Mouse (Mus musculus) ES-Bruce4 (cell line): ENCODE results near the gene Sdhd. TPM values are rescaled to one million over a fixed set of nuclear protein-coding genes. Genes with fewer than 3 reads are reported as not detected.

Experiments
- H3K27ac ChIP-seq: 2 replicates; pipeline ENCODE4 v1.5.1; 2012; ENCODE audit warnings: low read length, inconsistent platforms; ENCODE audit not compliant: insufficient read depth
- H3K27me3 ChIP-seq: 2 replicates; pipeline ENCODE4 v1.6.1; 2012; ENCODE audit warnings: mild to moderate bottlenecking, low read length, inconsistent platforms; ENCODE audit not compliant: control insufficient read depth, poor library complexity, insufficient read depth, severe bottlenecking
- H3K36me3 ChIP-seq: 2 replicates; pipeline ENCODE4 v1.6.1; 2012; ENCODE audit warnings: inconsistent platforms, mild to moderate bottlenecking, low read length, moderate library complexity; ENCODE audit not compliant: control insufficient read depth, poor library complexity, insufficient read depth, severe bottlenecking
- H3K4me1 ChIP-seq: one replicate; pipeline ENCODE4 v1.8.1; 2011; ENCODE audit warnings: low read length; ENCODE audit not compliant: control insufficient read depth, insufficient read depth
- H3K4me3 ChIP-seq: 2 replicates; pipeline ENCODE4 v1.5.1; 2011; ENCODE audit warnings: low read depth, mild to moderate bottlenecking, low read length
- H3K9ac ChIP-seq: 2 replicates; pipeline ENCODE4 v1.6.1; 2012; ENCODE audit warnings: low read depth, mild to moderate bottlenecking, inconsistent platforms; ENCODE audit not compliant: poor library complexity, severe bottlenecking
- H3K9me3 ChIP-seq: replicated peaks from 2 replicates; pipeline ENCODE4 v1.6.1; 2012; ENCODE audit warnings: mild to moderate bottlenecking, low read length, inconsistent platforms; ENCODE audit not compliant: control insufficient read depth, poor library complexity, insufficient read depth, severe bottlenecking
- CTCF ChIP-seq: IDR thresholded peaks from one replicate; pipeline ENCODE4 v1.8.1; 2011; ENCODE audit warnings: low read depth, low read length
- EP300 ChIP-seq: IDR thresholded peaks from 2 replicates; pipeline ENCODE4 v1.6.1; 2011; ENCODE audit warnings: low read depth, low read length; ENCODE audit not compliant: insufficient read depth
- POLR2A ChIP-seq: IDR thresholded peaks from one replicate; pipeline ENCODE4 v1.8.1; 2011; ENCODE audit warnings: low read length; ENCODE audit not compliant: insufficient read depth
- polyA plus RNA-seq: library from polyadenylated mRNA; stranded (reverse); fragments of >200 nt; gene quantifications from 2 replicates; pipeline ENCODE4 v1.2.4, GENCODE M21; 2011; ENCODE audit warnings: low read depth; ENCODE audit not compliant: missing spikeins, insufficient read depth, insufficient read length

Gene Sdhd
- polyA plus RNA-seq, 1 experiment, result 145 TPM

DNA sequence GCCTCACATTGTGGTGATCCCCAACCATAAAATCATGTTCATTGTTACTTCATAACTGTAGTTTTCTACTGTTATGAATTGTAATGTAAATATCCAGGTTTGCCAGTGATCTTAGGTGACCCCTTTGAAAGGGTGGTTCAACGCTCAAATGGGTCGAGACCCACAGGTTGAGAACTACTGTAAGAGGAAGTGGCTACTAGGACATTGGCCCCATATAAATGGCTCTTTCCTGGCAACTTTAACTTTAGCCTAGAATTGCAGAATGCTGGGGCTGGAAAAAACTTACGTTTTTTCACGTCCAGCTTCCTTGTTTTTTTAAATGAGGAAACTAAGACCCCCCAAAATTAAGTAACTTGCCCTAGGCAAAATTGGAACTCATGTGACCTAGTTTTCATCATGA is 36.2 kb downstream of the Sdhd start:
- TF ChIP-seq CTCF, result no peak
- TF ChIP-seq POLR2A, result no peak
- no peak for TF ChIP-seq EP300
- H3K4me3 ChIP-seq, result no peak overlapping the region

DNA sequence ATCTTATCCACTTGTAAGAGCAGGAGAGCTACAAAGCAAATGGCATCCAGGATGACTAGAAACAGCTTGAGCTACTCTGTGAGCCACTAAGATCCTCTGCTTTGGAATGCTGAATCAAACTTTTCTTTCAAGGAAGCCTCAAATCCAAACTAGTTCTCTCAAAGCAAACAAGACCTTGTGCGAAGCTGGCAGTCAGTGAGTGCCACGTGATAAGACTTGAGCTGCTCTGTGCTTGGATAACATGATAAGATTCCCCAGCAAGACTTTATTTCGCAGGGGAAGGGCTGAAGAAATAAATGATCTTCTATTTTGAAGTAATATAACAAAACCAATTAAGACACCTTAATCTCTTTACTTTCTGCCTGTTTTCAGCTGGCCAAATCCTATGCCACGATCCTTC is 37.7 kb downstream of the Sdhd start:
- H3K9me3 ChIP-seq, result peaks cover 4% of the 10 kb centered on the region
- H3K4me3 ChIP-seq, result no peak overlapping the region
- H3K27me3 ChIP-seq, result no peaks in the 10 kb centered on the region; the same call in 1 of the 2 replicates
- H3K4me1 ChIP-seq, result no peaks in the 10 kb centered on the region
- H3K9ac ChIP-seq, result no peak overlapping the region
- no peak overlapping the region for H3K27ac ChIP-seq
- H3K36me3 ChIP-seq, result no peaks in the 10 kb centered on the region
- TF ChIP-seq EP300 (no peak), CTCF (no peak), POLR2A (no peak)

More for the DNA sequence above, 36.2 kb downstream of the Sdhd start:
- no peaks in the 10 kb centered on the region; the same call in 1 of the 2 replicates for H3K27me3 ChIP-seq
- H3K4me1 ChIP-seq, result no peaks in the 10 kb centered on the region
- H3K36me3 ChIP-seq, result no peaks in the 10 kb centered on the region
- H3K9me3 ChIP-seq, result no peaks in the 10 kb centered on the region
- H3K27ac ChIP-seq, result no peak overlapping the region
- no peak overlapping the region for H3K9ac ChIP-seq

DNA sequence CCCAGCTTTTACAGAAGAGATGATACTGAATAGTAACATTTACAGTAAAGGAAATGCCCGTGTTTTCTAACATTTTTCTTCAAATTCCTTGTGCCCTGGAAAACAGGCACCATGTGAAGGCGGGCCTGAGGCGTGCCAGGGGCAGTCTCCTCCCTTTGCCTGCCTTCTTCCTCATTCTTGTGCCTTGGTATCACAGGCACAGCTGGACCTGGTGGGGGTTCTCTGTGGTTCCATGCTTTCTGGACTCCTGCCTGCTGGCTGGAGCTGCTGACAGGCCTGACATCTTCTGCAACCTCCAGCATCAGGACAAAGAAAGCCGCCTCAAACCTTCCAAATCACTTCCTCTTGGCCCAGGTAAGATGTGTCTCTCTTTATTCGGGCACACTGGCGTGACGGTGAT is 38.4 kb downstream of the Sdhd start:
- H3K4me3 ChIP-seq, result no peak overlapping the region
- H3K27me3 ChIP-seq, result no peaks in the 10 kb centered on the region; the same call in 1 of the 2 replicates
- H3K9me3 ChIP-seq, result peaks cover 4% of the 10 kb centered on the region
- no peak overlapping the region for H3K9ac ChIP-seq
- H3K4me1 ChIP-seq, result no peaks in the 10 kb centered on the region
- no peak overlapping the region for H3K27ac ChIP-seq
- H3K36me3 ChIP-seq, result no peaks in the 10 kb centered on the region
- TF ChIP-seq POLR2A (no peak), EP300 (no peak), CTCF (no peak)

DNA sequence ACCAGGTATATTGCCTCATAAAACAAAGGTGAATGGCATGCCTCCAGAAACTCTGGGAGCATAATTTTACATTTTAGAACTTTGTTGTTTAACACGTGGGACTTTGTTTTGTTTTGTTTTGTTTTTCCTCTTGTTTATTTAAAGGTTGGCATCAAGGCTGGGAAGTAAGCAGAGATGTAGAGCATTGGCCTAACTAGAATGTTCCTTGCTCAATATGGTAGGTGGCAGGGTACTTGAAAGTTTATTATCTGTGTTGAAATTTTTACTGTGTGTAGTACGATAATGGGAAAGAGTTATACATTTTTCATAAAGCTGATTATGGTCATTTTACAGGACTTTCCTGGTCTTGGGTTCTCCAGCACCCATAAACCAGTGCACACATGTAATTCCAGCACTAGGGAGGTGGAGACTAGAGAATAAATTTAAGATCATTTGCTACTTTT is 41.7 kb downstream of the Sdhd start:
- Histone ChIP-seq H3K4me3 (no peak overlapping the region), H3K27me3 (peaks cover 2% of the 10 kb centered on the region; the same call in 1 of the 2 replicates), H3K9ac (no peak overlapping the region), H3K27ac (no peak overlapping the region), H3K4me1 (no peaks in the 10 kb centered on the region), H3K36me3 (no peaks in the 10 kb centered on the region), H3K9me3 (peaks cover 4% of the 10 kb centered on the region)
- no peak for TF ChIP-seq EP300
- TF ChIP-seq POLR2A, result no peak
- no peak for TF ChIP-seq CTCF

DNA sequence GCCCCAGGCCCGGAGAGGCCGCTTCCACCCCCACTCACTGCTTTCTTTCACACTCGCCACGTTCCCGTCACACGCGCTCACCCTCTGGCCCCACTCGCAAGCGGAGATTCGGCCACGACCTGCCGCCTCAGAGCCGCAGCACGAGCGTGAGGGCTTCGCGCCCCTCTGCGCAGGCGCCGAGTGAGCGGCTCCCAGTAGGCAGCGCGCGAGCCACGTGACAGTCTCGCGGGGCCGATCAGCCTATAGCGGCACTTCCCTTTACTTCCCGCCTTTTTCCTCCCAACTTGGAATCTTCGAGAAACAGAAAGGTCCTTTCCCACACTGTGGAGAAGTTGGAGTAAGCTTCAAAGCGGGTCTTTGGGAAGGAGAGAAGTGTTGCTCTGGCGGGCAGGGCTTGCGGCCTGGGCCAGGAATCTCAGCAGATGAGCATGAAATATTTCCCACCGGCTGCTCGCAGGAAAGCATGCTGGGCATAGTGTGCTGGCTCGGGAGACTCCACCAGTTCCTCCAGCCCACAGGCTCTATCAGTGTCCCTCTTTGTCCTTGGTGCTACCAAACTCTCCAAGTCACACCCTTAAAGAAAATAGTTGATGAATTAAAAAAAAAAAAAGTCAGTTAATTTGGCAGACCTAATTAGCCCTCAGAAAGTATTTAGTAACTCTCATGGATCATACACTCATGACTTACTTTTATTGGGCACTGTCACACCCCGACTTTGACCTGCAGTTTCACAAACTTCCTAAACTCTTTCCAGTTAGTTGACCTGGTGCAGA is 42.3 kb downstream of the Sdhd start, which contains the start of gene Tex12:
TSS of gene Tex12 (minus strand) at position 181 of the 773 bp plus-strand sequence.
- Histone ChIP-seq H3K36me3 (no peaks in the 10 kb centered on the region), H3K9me3 (peaks cover 4% of the 10 kb centered on the region), H3K9ac (no peak within 1 kb of the TSS), H3K27me3 (peaks cover 2% of the 10 kb centered on the region; the same call in 1 of the 2 replicates), H3K27ac (no peak within 1 kb of the TSS), H3K4me3 (peak within 1 kb of the TSS; percentile 2; the same call in 1 of the 2 replicates), H3K4me1 (no peaks in the 10 kb centered on the region)
- TF ChIP-seq POLR2A, result no peak
- no peak for TF ChIP-seq CTCF
- TF ChIP-seq EP300, result no peak

DNA sequence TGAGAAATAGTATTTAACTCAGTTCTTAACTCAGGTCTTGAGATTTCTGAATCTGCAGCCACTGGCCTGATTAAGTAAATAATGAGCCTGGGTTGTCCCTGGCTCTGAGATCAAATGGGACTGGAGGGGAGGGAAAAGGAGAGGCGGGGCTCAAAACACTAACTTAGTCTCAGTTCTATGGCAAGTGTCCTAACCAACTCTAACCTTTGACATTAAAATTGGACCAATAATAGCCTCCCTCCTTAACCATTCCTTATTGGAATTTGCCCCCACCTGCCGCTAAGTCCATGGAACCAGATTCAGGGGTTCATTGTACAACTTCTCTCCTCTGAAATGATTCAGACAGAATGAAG is 48.5 kb downstream of the Sdhd start, which contains the start of gene Bco2:
TSS of gene Bco2 (minus strand) at position 88 of the 353 bp plus-strand sequence.
- Histone ChIP-seq H3K4me1 (no peaks in the 10 kb centered on the region), H3K36me3 (no peaks in the 10 kb centered on the region), H3K9ac (no peak within 1 kb of the TSS), H3K4me3 (no peak within 1 kb of the TSS), H3K27ac (no peak within 1 kb of the TSS), H3K27me3 (peaks cover 2% of the 10 kb centered on the region; the same call in 1 of the 2 replicates), H3K9me3 (no peaks in the 10 kb centered on the region)
- no peak for TF ChIP-seq POLR2A
- TF ChIP-seq EP300, result no peak
- no peak for TF ChIP-seq CTCF
